Mouse (Mus musculus) left cerebral cortex, adult 18-20 months (tissue): ENCODE measurements around the gene Nxph4. TPM values are rescaled to one million over a fixed set of nuclear protein-coding genes. Genes with fewer than 3 reads are reported as not detected.
A peak's percentile ranks its signal among the peaks of the same experiment; 100 is the strongest.

Experiments used
- DNase-seq, 2 experiments: peaks; one replicate each; pipeline ENCODE4 v3.0.0; 2021 to 2022; ENCODE audit warnings: low spot score in 2 of 2, mixed read lengths in 1 of 2
- long read RNA-seq, 2 experiments: library from polyadenylated mRNA; stranded (forward); transcript quantifications; one replicate each; pipeline ENCODE4 v2.0.0; 2021
- total RNA-seq, 2 experiments: library from RNA; stranded (reverse); gene quantifications; 2 replicates each; pipeline ENCODE4 v1.2.3; 2021

Gene Nxph4
- 1 to 10 TPM; 7.6 to 8.3 TPM for total RNA-seq
- long read RNA-seq, experiment 1, transcript Nxph4-201 (2 exons, 1,675 nt) = major isoform, 8 of 8 reads
- long read RNA-seq, experiment 1, partial matches to known transcripts = 0 of 8 reads
- long read RNA-seq, experiment 1, other reads (novel, unspliced or antisense) = 0 of 8 reads
- long read RNA-seq, experiment 2, partial matches to known transcripts = 0 of 4 reads
- long read RNA-seq, experiment 2, other reads (novel, unspliced or antisense) = 0 of 4 reads

GRCm38 (mm10) chr10:127534036-127534928, at the start of gene Nxph4:
Nxph4 (minus strand) TSS chr10:127534559.
- DNase-seq = no peak

- DNase-seq = no peak
Measured at GRCm38 (mm10) chr10:127583649-127584048, 49.3 kb upstream of the Nxph4 start.

DNA sequence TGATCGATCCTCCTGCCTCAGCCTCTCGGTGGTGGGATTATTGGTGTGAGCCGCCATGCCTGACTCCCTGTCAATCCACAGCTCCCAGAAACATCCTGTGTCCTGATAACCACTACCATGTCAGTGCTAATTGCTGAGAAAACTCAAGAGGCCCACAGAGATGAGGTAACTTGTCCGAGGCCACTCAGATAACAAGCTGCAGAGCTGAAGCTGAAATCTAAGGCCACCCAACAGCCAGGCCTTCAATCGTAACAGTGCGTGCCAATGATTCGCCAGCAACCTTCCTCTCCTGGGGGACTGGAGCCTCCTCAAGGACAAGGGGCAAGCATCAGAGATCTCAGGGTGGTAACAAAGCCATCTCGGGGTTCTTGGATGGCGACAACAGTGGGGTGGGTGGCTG, 46.9 kb upstream of the Nxph4 start:
- DNase-seq = no peak

DNA sequence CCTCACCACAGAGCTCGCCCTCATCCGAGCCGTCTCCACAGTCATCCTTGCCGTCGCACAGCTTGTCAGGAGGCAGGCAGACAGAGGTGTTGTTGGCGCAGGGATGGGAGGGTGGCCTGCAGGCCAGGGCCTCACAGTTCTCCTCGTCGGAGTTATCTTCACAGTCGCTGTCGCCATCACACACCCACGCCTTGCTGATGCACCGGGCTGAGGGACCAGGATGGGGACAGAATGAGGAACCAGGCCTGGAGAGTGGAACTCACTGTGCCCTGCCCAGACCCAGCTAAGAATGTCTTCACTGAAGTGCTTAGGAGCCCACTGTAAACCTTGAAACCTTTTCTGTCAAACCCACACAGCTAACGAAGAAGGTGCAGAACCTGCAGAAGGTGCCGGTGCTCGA, 43.6 kb upstream of the Nxph4 start:
- no peak for DNase-seq

GRCm38 (mm10) chr10:127577156-127577555, 42.8 kb upstream of the Nxph4 start:
- no peak for DNase-seq

- peak in 1 of 2 experiments; percentile 55 for DNase-seq
Measured at GRCm38 (mm10) chr10:127576381-127576961, 42.1 kb upstream of the Nxph4 start.

GRCm38 (mm10) chr10:127575741-127576140, 41.4 kb upstream of the Nxph4 start:
- no peak for DNase-seq

DNA sequence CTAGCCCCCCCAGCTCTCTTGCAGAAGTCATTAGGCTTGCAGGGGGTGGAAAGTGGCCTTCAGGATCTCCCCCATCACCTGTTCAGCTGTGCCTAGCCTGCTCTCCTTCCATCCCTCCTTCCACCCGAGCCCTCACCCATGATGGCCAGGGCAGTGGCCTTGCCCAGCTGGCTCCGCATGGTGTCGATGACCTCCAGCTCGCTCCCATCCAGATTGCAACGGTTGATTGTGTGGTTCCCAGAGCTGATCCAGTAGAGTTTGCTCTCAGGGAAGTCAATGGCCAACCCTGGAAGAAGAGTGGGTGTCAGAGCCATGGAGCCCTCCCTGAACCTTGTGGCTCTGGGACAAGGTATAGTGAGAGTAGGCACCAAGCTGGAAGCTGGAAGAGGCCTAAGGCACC, 37.9 kb upstream of the Nxph4 start:
- no peak for DNase-seq

- DNase-seq = no peak
Measured at GRCm38 (mm10) chr10:127570937-127571641, 36.7 kb upstream of the Nxph4 start.

- DNase-seq = no peak
Measured at GRCm38 (mm10) chr10:127570384-127570783, 36.0 kb upstream of the Nxph4 start.

GRCm38 (mm10) chr10:127569450-127569849, 35.1 kb upstream of the Nxph4 start:
- peak; percentile 50 to 71 for DNase-seq

DNA sequence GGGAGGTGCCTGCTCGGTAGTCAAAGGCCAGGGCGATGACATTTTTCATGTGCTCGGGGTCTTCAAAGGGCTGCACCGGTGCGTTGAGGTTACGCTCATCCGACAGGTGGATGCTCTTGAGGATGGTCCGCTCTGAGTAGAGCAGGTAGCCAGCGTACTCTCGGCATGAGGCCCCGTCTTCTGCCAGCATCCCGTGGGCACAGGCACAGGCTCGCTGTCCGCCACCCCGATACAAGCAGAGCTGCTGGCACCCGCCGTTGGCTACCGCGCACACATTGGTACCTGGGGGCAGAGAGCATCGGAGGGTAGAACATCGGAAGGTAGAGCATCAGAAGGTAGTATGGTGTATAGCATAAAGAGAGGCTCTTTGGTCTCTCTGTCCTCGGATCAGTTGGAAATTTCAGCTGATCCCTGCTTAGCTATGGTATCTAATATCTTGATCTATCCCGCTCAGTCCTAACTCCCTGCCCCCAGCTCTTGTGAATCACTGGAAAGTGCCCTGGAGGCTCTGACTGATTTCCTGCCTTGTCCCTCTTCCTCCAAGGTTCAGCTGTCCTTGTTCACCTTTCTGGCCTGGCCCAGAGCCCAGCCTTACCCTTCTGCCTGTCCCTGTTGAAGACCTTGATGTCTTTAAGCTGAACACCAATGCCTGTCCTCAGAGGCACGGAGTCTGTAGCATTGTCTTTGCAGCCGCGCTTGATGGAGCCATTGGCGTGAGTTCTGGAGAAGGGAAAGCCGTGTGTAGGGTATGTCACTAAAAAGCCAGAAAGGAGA, 32.4 kb upstream of the Nxph4 start:
- no peak for DNase-seq

GRCm38 (mm10) chr10:127564301-127564700, 29.9 kb upstream of the Nxph4 start:
- DNase-seq = peak in 1 of 2 experiments; percentile 25

GRCm38 (mm10) chr10:127563840-127564239, 29.5 kb upstream of the Nxph4 start:
- DNase-seq = no peak

DNA sequence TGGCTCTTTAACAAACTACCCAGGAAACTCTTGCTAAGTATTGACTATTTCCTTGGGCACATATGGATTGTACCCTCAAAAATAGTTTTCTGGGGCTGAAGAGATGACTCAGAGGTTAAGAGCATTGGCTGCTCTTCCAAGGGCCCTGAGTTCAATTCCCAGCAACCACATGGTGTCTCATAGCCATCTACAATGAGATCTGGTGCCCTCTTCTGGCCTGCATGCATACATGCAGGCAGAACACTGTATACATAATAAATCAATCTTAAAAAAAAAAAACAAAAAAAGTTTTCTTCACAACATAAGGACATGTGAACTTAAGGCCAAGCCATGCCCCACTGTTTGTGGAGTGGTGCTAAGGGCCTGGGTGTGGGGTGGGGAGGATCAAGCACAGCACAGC, 26.8 kb upstream of the Nxph4 start:
- no peak for DNase-seq

DNA sequence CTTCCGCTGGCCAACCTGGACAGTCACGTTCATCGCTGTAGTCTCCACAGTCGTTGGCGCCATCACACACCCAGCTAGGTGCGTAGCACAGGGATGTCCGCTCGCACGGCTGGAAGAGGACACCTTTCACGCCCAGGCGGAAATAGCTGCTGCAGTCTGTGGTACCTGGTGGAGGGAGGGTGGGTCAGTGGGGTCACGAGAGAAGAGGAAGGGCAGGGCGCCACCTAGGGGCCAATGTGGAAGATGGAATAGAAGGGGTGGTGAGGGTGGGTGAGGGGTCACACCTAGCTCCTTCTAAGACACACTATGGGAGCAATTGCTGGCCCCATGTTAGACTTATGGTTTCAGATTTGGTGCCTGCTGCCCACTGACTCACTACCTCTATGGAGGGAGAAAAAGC, 23.0 kb upstream of the Nxph4 start:
- no peak for DNase-seq

DNA sequence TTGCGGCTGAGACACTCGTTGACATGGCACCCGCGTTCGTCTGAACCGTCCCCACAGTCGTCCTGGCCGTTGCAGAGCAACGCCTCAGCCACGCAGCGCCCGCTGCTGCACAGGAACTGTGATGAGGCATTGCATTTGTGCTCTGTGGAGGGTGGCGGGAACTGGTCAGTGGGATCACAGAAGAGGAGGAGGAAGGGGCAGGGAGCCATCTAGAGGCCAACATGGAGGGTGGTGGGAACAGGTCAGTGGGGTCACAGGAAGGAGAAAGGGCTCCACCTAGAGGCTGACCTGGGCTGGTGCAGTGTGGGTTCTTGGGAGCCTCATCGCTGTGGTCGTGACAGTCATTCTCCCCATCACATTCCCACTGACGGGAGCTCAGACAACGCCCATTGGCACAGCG, 21.3 kb upstream of the Nxph4 start:
- DNase-seq = no peak

DNA sequence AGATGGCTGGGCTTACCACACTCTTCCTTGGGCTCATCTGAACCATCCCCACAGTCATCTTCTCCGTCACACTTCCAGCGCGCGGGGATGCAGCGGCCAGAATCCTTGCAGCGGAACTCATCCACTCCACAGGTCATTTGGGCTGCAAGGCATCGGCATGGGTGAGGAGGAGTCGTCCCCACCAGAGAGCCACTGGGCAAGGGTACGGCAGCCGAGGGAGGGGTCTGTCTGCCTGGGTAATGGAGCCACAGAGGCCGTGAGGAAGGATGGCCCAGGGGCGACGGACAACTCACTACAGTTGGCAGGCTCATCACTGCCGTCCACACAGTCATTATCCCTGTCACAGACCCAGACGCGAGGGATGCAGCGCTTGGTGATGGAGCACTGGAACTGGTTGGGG, 15.5 kb upstream of the Nxph4 start:
- no peak for DNase-seq

DNA sequence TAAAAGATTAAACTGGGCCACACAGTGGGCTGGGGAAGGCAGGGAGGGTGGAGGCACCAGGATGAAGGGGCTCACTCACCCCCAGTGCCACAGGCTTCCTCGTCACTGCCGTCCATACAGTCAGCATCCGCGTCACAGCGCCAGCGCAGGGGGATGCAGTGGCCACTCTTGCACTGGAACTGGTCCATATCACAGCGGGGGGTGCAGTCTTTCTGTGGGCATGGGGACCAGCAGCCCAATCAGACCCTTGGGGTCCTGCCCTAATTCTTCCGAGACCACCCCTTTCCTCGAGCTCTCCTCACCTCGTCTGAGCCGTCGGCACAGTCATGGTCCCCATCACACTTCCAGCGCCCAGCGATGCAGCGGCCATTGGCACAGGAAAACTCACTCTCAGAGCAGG, 13.9 kb upstream of the Nxph4 start:
- DNase-seq = no peak

DNA sequence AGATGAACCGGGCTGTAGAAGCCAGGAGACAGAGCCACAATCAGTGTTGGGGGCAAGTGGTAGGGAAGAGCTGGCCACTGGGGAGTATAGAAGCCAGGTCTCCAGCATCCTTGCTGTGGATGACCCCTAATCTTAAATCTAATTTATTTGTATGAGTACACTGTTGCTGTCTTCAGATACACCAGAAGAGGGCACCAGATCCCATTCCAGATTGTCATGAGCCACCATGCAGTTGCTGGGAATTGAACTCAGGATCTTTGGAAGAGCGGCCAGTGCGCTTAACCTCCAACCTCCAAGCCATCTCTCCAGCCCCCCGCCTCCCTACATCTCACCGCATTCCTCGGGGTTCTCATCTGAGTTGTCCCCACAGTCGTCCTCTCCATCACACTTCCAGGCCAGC, 12.1 kb upstream of the Nxph4 start:
- no peak for DNase-seq

DNA sequence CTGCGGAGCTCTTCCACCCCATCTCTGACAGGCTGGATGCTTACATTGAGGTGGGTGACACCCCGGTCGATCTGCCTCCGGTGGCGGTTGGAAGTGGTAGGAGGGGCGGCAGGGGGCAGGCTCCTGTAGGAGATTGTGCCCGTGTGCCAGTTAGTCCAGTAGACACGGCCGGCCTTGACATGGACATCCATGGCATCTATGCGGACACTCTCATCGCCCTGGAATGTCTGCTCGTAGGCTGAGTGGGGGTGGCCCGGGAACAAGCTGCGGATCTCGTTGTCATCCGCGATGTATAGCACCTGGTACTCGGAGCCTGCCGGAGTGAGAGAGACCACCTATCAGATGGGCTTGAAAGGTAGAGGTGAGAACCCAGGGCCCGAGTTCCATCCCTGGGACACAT, 10.0 kb upstream of the Nxph4 start:
- DNase-seq = no peak
